Mouse (Mus musculus): ENCODE data around the gene Mccc2. TPM values are rescaled to one million over a fixed set of nuclear protein-coding genes. Genes with fewer than 3 reads are reported as not detected.
A peak's percentile ranks its signal among the peaks of the same experiment; 100 is the strongest.
"Not testable (repeated sequence)": the region's sequence is repeated elsewhere in the genome, so short reads cannot be mapped to it uniquely, and the experiment has no call there.

Mccc2 gene
- 50.0 and 53.6 TPM in 2 replicates for polyA plus RNA-seq (2014; fragmentation: Nextera tagmentation; extraction: Ambion mirVana)

DNA sequence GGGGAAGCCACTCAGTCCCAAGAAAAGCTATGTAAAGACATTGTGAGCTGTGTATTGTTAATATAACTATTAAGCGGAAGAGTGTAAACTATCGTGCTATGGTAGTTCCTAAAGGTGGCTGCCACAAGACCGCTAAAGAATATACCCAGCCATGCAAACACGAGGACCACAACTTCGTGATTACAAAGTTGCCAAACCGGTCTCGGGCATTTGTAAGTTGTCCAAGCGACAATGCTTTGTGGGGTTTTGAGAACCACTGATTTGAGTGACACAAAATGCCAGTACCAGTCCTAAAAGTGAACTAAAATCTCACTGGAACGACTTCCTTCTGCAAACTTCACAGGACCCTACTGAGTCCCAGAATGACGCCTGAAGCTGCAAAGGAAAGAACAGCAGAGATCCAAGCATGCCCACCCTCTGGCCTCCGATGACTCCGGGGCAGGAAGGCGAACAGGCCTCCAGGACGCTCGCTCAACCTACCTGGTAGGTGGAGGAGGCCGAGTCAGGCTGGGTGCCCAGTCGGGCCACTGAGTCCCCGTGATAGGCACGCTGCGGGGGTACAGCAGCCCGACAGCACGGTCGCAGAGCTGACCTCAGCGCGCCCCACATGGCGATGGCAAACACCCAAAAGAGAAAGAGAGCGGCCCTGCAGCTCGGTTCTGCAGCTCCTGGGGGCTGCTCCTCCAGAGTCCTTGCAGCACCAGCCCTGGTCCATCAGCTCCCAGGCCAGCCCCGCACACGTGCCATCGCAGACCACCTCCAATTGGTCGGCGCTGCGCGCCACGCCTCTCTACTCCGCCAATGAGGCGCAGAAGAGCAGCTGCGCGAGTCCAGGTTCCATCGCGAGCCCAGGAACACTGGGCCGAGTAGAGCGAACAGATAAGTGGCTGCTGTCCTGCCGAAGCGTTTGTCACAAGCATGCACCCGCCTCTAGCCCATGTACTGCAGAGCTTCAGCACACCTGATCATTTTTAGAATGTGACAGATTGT is at the start of gene Mccc2:
TSS of gene Mccc2 (minus strand) at position 734 of the 990 bp plus-strand sequence.
- Histone ChIP-seq H3K4me3 (ENCODE audit: low read depth, low read length) (peak within 1 kb of the TSS; percentile 77), H3K27me3 (ENCODE audit: control insufficient read depth, insufficient read depth, low read length) (no peaks in the 10 kb centered on the region), H3K36me3 (replicated peaks; ENCODE audit: control insufficient read depth, insufficient read depth, low read depth, low read length) (no peaks in the 10 kb centered on the region), H3K9me3 (replicated peaks; ENCODE audit: control insufficient read depth, low read length) (no peaks in the 10 kb centered on the region), H3K27ac (replicated peaks; ENCODE audit: low read depth, low read length) (no peak within 1 kb of the TSS; the same call in 1 of the 2 replicates), H3K4me2 (ENCODE audit: low read depth, low read length) (peak within 1 kb of the TSS; percentile 82), H3K9ac (replicated peaks; ENCODE audit: low read length) (peak within 1 kb of the TSS; percentile 82), H3K4me1 (ENCODE audit: control insufficient read depth, insufficient read depth, low read length) (no peaks in the 10 kb centered on the region)
- DNase-seq (ENCODE audit: low spot score) (peak; percentile 94), ATAC-seq (replicated peaks; ENCODE audit: insufficient number of reproducible peaks, low FRiP score, low TSS enrichment, low read depth) (peak; percentile 100)
- WGBS, result 5% methylated on average over 45 of the region's 47 CpGs

DNA sequence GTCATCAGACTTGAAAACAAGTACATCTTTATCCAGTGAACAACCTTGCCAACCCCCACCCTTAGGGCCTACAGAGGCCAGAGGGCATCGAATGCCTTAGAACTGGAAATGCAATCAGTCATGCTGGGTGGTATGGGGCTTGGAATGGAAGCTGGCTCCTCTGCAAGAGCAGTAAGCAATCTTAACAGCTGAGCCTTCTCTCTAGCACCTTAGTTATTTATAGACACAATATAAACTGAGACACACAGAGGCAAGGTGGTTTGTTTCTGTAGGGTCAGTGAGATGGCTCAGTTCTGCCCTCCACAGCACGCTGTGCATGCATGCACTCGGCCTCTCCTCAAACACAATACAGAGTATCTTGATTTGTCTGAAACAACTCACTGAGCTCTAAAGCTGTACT is 48.5 kb upstream of the Mccc2 start:
- DNase-seq (ENCODE audit: low spot score) (no peak), ATAC-seq (replicated peaks; ENCODE audit: insufficient number of reproducible peaks, low FRiP score, low TSS enrichment, low read depth) (no peak)
- Histone ChIP-seq H3K36me3 (replicated peaks; ENCODE audit: control insufficient read depth, insufficient read depth, low read depth, low read length) (no peaks in the 10 kb centered on the region; the same call in none of the 2 replicates), H3K27me3 (ENCODE audit: control insufficient read depth, insufficient read depth, low read length) (no peaks in the 10 kb centered on the region), H3K27ac (replicated peaks; ENCODE audit: low read depth, low read length) (no peak overlapping the region), H3K9me3 (replicated peaks; ENCODE audit: control insufficient read depth, low read length) (no peaks in the 10 kb centered on the region), H3K4me2 (ENCODE audit: low read depth, low read length) (no peak overlapping the region), H3K9ac (replicated peaks; ENCODE audit: low read length) (no peak overlapping the region), H3K4me3 (ENCODE audit: low read depth, low read length) (no peak overlapping the region), H3K4me1 (ENCODE audit: control insufficient read depth, insufficient read depth, low read length) (no peaks in the 10 kb centered on the region)
- WGBS, result 97% methylated on average over 3 of the region's 3 CpGs

DNA sequence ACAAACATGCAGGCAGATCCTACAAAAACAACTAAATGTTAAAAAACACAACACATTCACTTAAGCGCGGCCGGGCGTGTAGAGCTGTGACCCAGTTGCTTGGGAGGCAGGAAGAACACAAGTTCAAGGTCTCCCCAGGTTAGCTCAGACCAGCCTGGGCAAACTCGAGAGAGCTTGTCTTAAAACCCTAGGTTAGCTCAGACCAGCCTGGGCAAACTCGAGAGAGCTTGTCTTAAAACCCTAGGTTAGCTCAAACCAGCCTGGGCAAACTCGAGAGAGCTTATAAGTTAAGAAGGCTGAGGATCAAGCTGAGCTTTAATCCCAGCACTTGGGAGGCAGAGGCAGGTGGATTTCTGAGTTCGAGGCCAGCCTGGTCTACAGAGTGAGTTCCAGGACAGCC is 42.3 kb upstream of the Mccc2 start:
- H3K27ac ChIP-seq (replicated peaks; ENCODE audit: low read depth, low read length); H3K9ac ChIP-seq (replicated peaks; ENCODE audit: low read length); H3K4me2 ChIP-seq (ENCODE audit: low read depth, low read length); ATAC-seq (replicated peaks; ENCODE audit: insufficient number of reproducible peaks, low FRiP score, low TSS enrichment, low read depth); H3K9me3 ChIP-seq (replicated peaks; ENCODE audit: control insufficient read depth, low read length); H3K4me3 ChIP-seq (ENCODE audit: low read depth, low read length); H3K4me1 ChIP-seq (ENCODE audit: control insufficient read depth, insufficient read depth, low read length); H3K27me3 ChIP-seq (ENCODE audit: control insufficient read depth, insufficient read depth, low read length); DNase-seq (ENCODE audit: low spot score); H3K36me3 ChIP-seq (replicated peaks; ENCODE audit: control insufficient read depth, insufficient read depth, low read depth, low read length): not testable (repeated sequence)
- WGBS, result 92% methylated on average over 8 of the region's 8 CpGs

DNA sequence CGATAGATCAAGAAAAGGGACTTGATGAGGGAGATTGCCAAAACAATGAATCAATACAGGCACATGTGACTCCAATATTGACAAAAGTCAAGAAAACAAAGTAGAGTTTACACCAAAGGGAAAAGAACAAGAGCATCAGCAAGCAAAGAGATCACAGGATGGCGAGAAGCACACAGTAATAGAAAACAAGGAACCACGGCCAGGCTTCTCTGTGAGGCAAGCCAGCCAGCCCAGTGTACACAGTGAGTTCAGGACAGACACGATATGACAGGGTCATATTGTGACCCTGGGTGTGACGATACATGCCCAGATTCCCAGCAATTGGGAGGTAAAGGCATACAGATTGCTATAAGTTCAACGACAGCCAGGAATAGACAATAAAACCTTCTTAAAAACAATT is 10.6 kb upstream of the Mccc2 start:
- Histone ChIP-seq H3K27ac (replicated peaks; ENCODE audit: low read depth, low read length) (no peak overlapping the region), H3K9ac (replicated peaks; ENCODE audit: low read length) (no peak overlapping the region), H3K9me3 (replicated peaks; ENCODE audit: control insufficient read depth, low read length) (no peaks in the 10 kb centered on the region), H3K4me1 (ENCODE audit: control insufficient read depth, insufficient read depth, low read length) (no peaks in the 10 kb centered on the region), H3K4me3 (ENCODE audit: low read depth, low read length) (no peak overlapping the region), H3K36me3 (replicated peaks; ENCODE audit: control insufficient read depth, insufficient read depth, low read depth, low read length) (peaks cover 7% of the 10 kb centered on the region; the same call in 1 of the 2 replicates), H3K4me2 (ENCODE audit: low read depth, low read length) (no peak overlapping the region), H3K27me3 (ENCODE audit: control insufficient read depth, insufficient read depth, low read length) (no peaks in the 10 kb centered on the region)
- 91% methylated on average over 6 of the region's 6 CpGs for WGBS
- ATAC-seq (replicated peaks; ENCODE audit: insufficient number of reproducible peaks, low FRiP score, low TSS enrichment, low read depth) (no peak), DNase-seq (ENCODE audit: low spot score) (no peak)

DNA sequence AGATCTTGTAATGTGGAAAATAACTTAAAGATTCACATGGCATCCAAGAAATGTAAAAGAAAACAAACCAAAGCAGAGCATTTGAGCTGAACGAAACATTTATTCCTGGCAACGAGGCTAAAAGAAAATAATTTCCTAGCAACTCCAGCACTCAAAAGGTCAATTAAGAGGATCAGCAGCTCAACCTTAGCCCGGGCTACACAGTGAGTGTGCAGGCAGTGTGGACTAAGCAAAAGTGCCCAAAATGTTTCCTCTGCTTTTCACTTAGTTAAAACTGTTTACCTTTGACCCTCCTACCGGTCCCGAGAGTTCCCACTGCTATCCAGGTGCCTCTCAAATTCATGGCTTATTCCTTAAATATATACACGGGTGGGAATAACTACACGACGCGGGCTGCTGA is 1.5 kb upstream of the Mccc2 start:
- Histone ChIP-seq H3K4me1 (ENCODE audit: control insufficient read depth, insufficient read depth, low read length) (no peaks in the 10 kb centered on the region), H3K4me2 (ENCODE audit: low read depth, low read length) (no peak overlapping the region), H3K9ac (replicated peaks; ENCODE audit: low read length) (no peak overlapping the region), H3K27me3 (ENCODE audit: control insufficient read depth, insufficient read depth, low read length) (no peaks in the 10 kb centered on the region), H3K9me3 (replicated peaks; ENCODE audit: control insufficient read depth, low read length) (no peaks in the 10 kb centered on the region), H3K27ac (replicated peaks; ENCODE audit: low read depth, low read length) (no peak overlapping the region), H3K4me3 (ENCODE audit: low read depth, low read length) (no peak overlapping the region), H3K36me3 (replicated peaks; ENCODE audit: control insufficient read depth, insufficient read depth, low read depth, low read length) (no peaks in the 10 kb centered on the region)
- ATAC-seq (replicated peaks; ENCODE audit: insufficient number of reproducible peaks, low FRiP score, low TSS enrichment, low read depth), result no peak
- 86% methylated on average over 9 of the region's 9 CpGs for whole genome bisulfite sequencing
- no peak for DNase-seq (ENCODE audit: low spot score)

DNA sequence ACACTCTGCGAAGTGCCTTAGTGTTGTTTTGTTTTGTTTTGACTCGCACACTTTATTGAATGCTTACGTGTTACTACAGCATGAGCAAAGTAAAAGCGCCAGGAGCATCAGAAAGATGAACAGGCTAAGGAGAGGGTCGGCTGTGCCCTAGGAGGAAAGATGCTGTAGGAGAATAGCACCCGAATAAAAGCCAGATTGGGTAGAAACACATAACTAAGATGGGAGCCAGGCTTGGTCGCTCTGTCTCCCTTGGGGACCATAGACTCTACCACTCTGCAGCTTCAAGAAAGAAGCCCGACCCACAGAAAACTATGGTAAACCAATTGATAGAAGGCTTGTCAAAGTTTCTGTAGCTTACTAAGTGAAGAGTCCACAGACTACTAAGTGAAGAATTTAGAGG is 498 bp upstream of the Mccc2 start:
- no peaks in the 10 kb centered on the region for H3K4me1 ChIP-seq (ENCODE audit: control insufficient read depth, insufficient read depth, low read length)
- peak; percentile 21; the same call in 1 of the 2 replicates for ATAC-seq (replicated peaks; ENCODE audit: insufficient number of reproducible peaks, low FRiP score, low TSS enrichment, low read depth)
- peak overlapping the region; percentile 82 for H3K4me2 ChIP-seq (ENCODE audit: low read depth, low read length)
- no peaks in the 10 kb centered on the region for H3K36me3 ChIP-seq (replicated peaks; ENCODE audit: control insufficient read depth, insufficient read depth, low read depth, low read length)
- DNase-seq (ENCODE audit: low spot score), result no peak
- peak overlapping the region; percentile 77 for H3K4me3 ChIP-seq (ENCODE audit: low read depth, low read length)
- H3K9ac ChIP-seq (replicated peaks; ENCODE audit: low read length), result peak overlapping the region; percentile 69
- no peak overlapping the region for H3K27ac ChIP-seq (replicated peaks; ENCODE audit: low read depth, low read length)
- 18% methylated on average over 8 of the region's 8 CpGs for WGBS
- no peaks in the 10 kb centered on the region for H3K27me3 ChIP-seq (ENCODE audit: control insufficient read depth, insufficient read depth, low read length)
- no peaks in the 10 kb centered on the region for H3K9me3 ChIP-seq (replicated peaks; ENCODE audit: control insufficient read depth, low read length)

DNA sequence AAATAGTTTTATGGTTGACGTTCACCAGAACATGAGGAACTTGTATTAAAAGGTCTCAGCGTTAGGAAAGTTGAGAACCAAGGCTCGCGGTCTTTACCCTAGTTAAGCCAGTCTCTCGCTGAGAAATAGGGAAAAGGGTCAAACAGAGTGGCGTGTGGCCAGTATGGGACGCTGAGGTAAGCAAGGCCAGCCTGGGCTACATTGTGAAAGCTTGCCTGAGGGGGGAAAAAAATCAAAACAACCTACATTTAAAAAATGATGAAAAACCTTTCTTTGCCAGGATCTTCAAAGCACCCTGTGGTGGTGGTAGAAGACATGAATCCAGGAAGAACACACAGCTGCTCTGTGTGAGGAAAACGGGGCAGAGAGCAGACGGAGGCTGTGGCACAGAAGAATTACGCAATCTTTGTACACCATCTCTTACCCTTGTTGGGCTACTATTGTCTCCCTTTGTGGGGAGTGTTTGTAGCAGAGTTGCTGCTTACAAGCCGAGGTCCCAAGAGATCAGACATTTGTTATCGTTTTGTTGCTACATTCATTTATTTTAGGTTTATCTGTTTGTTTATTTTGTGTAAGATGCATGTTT is 9.4 kb downstream of the Mccc2 start:
- DNase-seq (ENCODE audit: low spot score), result no peak

DNA sequence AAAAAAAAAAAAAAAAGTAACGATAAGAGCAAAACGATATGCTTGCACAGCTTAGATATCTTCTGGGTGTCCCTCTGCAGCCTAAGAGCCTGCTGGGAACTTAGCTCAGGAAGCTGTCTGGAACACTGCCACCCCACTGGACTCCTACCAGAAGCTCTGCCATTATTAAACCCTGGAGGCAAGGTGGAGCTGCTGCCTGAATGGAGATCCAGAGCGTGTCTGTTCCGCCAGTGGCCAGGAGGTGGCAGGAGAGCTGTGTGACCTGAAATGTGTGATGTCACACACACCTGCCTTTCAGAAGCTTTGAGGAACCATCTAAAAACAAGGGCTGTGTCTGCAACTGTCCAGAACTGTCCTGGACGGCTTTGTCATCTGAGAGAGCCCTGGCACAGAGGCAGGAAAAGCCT is 13.6 kb downstream of the Mccc2 start:
- Histone ChIP-seq H3K4me1 (ENCODE audit: control insufficient read depth, insufficient read depth, low read length) (no peaks in the 10 kb centered on the region), H3K27ac (replicated peaks; ENCODE audit: low read depth, low read length) (no peak overlapping the region), H3K27me3 (ENCODE audit: control insufficient read depth, insufficient read depth, low read length) (no peaks in the 10 kb centered on the region), H3K4me3 (ENCODE audit: low read depth, low read length) (no peak overlapping the region), H3K9ac (replicated peaks; ENCODE audit: low read length) (no peak overlapping the region), H3K9me3 (replicated peaks; ENCODE audit: control insufficient read depth, low read length) (no peaks in the 10 kb centered on the region), H3K36me3 (replicated peaks; ENCODE audit: control insufficient read depth, insufficient read depth, low read depth, low read length) (no peaks in the 10 kb centered on the region), H3K4me2 (ENCODE audit: low read depth, low read length) (no peak overlapping the region)
- DNase-seq (ENCODE audit: low spot score) (peak; percentile 77), ATAC-seq (replicated peaks; ENCODE audit: insufficient number of reproducible peaks, low FRiP score, low TSS enrichment, low read depth) (no peak)
- 39% methylated on average over 5 of the region's 5 CpGs for WGBS

More for the DNA sequence above, 9.4 kb downstream of the Mccc2 start:
- no peaks in the 10 kb centered on the region for H3K9me3 ChIP-seq (replicated peaks; ENCODE audit: control insufficient read depth, low read length)
- no peak for ATAC-seq (replicated peaks; ENCODE audit: insufficient number of reproducible peaks, low FRiP score, low TSS enrichment, low read depth)
- no peak overlapping the region for H3K9ac ChIP-seq (replicated peaks; ENCODE audit: low read length)
- H3K36me3 ChIP-seq (replicated peaks; ENCODE audit: control insufficient read depth, insufficient read depth, low read depth, low read length), result no peaks in the 10 kb centered on the region
- whole genome bisulfite sequencing, result 93% methylated on average over 12 of the region's 12 CpGs
- H3K27ac ChIP-seq (replicated peaks; ENCODE audit: low read depth, low read length), result no peak overlapping the region
- no peaks in the 10 kb centered on the region for H3K4me1 ChIP-seq (ENCODE audit: control insufficient read depth, insufficient read depth, low read length)
- H3K4me2 ChIP-seq (ENCODE audit: low read depth, low read length), result no peak overlapping the region
- no peaks in the 10 kb centered on the region for H3K27me3 ChIP-seq (ENCODE audit: control insufficient read depth, insufficient read depth, low read length)
- no peak overlapping the region for H3K4me3 ChIP-seq (ENCODE audit: low read depth, low read length)

All from embryonic facial prominence, embryonic 11.5 days (tissue).